Mouse (Mus musculus) testis, adult 2 months (tissue): ENCODE data around the gene Yipf4. TPM values are rescaled to one million over a fixed set of nuclear protein-coding genes. Genes with fewer than 3 reads are reported as not detected.

Experiments
- H3K27ac ChIP-seq: fragments of 200-500 bp; 2 replicates; pipeline ENCODE4 v1.5.1; 2012; ENCODE audit warnings: low read depth, low read length; ENCODE audit not compliant: control insufficient read depth, insufficient read depth
- H3K27me3 ChIP-seq: fragments of 200-500 bp; 2 replicates; pipeline ENCODE4 v1.6.1; 2012; ENCODE audit warnings: mild to moderate bottlenecking, low read length, moderate library complexity; ENCODE audit not compliant: control insufficient read depth, insufficient read depth
- H3K36me3 ChIP-seq: fragments of 200-500 bp; 2 replicates; pipeline ENCODE4 v1.6.1; 2012; ENCODE audit warnings: mild to moderate bottlenecking, low read length; ENCODE audit not compliant: control insufficient read depth, insufficient read depth
- H3K4me1 ChIP-seq: fragments of 200-500 bp; 2 replicates; pipeline ENCODE4 v1.6.1; 2012; ENCODE audit warnings: low read length; ENCODE audit not compliant: control insufficient read depth, insufficient read depth
- H3K4me3 ChIP-seq: fragments of 200-500 bp; 2 replicates; pipeline ENCODE4 v1.5.1; 2012; ENCODE audit warnings: low read depth, mild to moderate bottlenecking, low read length, moderate library complexity, mixed read lengths; ENCODE audit not compliant: control insufficient read depth
- CTCF ChIP-seq: fragments of 200-500 bp; IDR thresholded peaks from 2 replicates; pipeline ENCODE4 v1.5.1; 2012; ENCODE audit warnings: low read depth, mild to moderate bottlenecking, inconsistent platforms, low read length, moderate library complexity; ENCODE audit not compliant: control insufficient read depth, insufficient read depth, insufficient replicate concordance
- POLR2A ChIP-seq: fragments of 200-500 bp; IDR thresholded peaks from 2 replicates; pipeline ENCODE4 v1.6.1; 2012; ENCODE audit warnings: low read depth, mild to moderate bottlenecking, inconsistent platforms, low read length, moderate library complexity; ENCODE audit not compliant: control insufficient read depth
- polyA plus RNA-seq: library from polyadenylated mRNA; depleted of rRNA; stranded (reverse); fragments of >200 nt; gene quantifications from 2 replicates; pipeline ENCODE4 v1.2.3, GENCODE M21; 2012; rRNA removed

The Yipf4 gene
- polyA plus RNA-seq, result 12.2 and 16.1 TPM in 2 replicates

GRCm38 (mm10) chr17:74489024-74489900 is at the start of gene Yipf4:
Gene Yipf4 (plus strand): TSS chr17:74489493.
- no peaks in the 10 kb centered on the region for H3K27me3 ChIP-seq
- H3K4me3 ChIP-seq, result peak within 1 kb of the TSS; percentile 98
- peak within 1 kb of the TSS; percentile 90 for H3K27ac ChIP-seq
- no peaks in the 10 kb centered on the region for H3K36me3 ChIP-seq
- TF ChIP-seq CTCF (no peak), POLR2A (peak; percentile 89)
- H3K4me1 ChIP-seq, result no peaks in the 10 kb centered on the region; the same call in 1 of the 2 replicates

GRCm38 (mm10) chr17:74440486-74440885 is 48.8 kb upstream of the Yipf4 start:
- peaks cover 3% of the 10 kb centered on the region for H3K4me1 ChIP-seq
- H3K4me3 ChIP-seq, result no peak overlapping the region
- TF ChIP-seq POLR2A, result no peak
- no peak for TF ChIP-seq CTCF
- H3K27me3 ChIP-seq, result no peaks in the 10 kb centered on the region
- H3K27ac ChIP-seq, result no peak overlapping the region
- no peaks in the 10 kb centered on the region for H3K36me3 ChIP-seq

DNA sequence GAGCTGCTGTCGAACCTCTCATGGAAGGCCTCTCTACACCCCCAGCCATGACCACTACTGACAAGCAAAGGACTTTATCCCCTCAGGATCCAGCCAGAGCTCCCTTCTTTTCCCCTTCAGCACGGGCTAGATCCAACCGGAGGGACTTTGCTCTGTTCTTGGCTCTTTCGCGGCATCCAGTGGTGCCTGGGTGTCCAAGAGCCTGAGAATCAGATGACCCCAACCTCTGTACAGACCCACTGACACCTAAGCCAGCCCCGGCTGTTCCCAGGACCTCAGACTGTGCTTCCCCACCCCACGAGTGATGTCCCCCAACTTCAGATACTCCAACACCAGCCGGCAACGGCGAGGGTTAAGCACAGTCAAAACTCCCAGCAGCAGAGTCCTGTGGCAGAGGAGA is 39.5 kb upstream of the Yipf4 start:
- Histone ChIP-seq H3K27me3 (no peaks in the 10 kb centered on the region), H3K27ac (no peak overlapping the region), H3K4me3 (no peak overlapping the region), H3K36me3 (no peaks in the 10 kb centered on the region), H3K4me1 (no peaks in the 10 kb centered on the region)
- TF ChIP-seq POLR2A, result no peak
- TF ChIP-seq CTCF, result no peak

DNA sequence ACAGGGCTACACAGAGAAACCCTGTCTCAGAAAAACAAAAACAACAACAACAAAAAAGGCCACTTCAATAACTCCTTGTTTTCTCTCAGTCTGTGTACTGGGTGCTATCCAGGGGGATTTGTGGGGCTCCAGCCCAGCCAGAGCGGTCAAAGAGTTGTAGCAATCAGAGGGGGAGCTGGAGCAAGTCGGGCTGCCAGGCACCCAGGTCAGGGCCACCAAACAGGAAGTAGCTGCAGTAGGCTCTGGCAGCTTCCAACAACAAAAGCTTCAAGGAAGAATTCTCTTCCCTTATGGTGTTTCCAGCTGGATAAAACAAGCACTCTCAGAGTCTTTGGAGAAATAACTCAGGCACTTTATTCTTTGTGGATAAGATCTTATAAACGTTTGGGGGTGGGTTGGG is 35.4 kb upstream of the Yipf4 start:
- Histone ChIP-seq H3K27me3 (no peaks in the 10 kb centered on the region), H3K36me3 (no peaks in the 10 kb centered on the region), H3K4me3 (no peak overlapping the region), H3K4me1 (no peaks in the 10 kb centered on the region; the same call in 1 of the 2 replicates), H3K27ac (no peak overlapping the region)
- no peak for TF ChIP-seq CTCF
- TF ChIP-seq POLR2A, result no peak

GRCm38 (mm10) chr17:74454660-74455059 is 34.6 kb upstream of the Yipf4 start:
- no peak for TF ChIP-seq CTCF
- TF ChIP-seq POLR2A, result no peak
- Histone ChIP-seq H3K4me3 (no peak overlapping the region), H3K36me3 (no peaks in the 10 kb centered on the region), H3K4me1 (no peaks in the 10 kb centered on the region; the same call in 1 of the 2 replicates), H3K27me3 (no peaks in the 10 kb centered on the region), H3K27ac (no peak overlapping the region)

DNA sequence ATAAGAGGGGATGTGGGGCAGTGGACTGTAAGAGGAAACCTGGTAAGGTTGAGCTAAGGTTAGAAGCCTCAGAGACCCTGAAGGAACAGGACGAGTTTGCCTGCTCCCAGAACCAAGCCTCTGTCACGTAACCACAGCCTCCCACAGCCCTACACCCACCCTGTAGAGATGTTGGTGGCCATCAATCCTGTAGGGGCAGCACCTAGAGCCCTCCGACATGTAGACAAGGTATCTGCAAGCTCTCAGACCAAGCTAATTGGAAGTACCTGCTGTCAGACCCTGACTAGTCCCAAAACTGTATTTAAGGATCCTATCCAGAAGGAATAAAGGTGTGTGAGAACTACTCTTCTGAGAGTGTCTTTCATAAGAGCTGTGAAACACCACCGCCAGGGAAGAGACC is 33.9 kb upstream of the Yipf4 start:
- no peaks in the 10 kb centered on the region for H3K36me3 ChIP-seq
- no peak for TF ChIP-seq POLR2A
- TF ChIP-seq CTCF, result no peak
- H3K27ac ChIP-seq, result no peak overlapping the region
- no peak overlapping the region for H3K4me3 ChIP-seq
- no peaks in the 10 kb centered on the region for H3K27me3 ChIP-seq
- H3K4me1 ChIP-seq, result no peaks in the 10 kb centered on the region; the same call in 1 of the 2 replicates

- no peak overlapping the region for H3K4me3 ChIP-seq
- H3K36me3 ChIP-seq, result no peaks in the 10 kb centered on the region
- no peak overlapping the region for H3K27ac ChIP-seq
- no peaks in the 10 kb centered on the region; the same call in 1 of the 2 replicates for H3K4me1 ChIP-seq
- no peaks in the 10 kb centered on the region for H3K27me3 ChIP-seq
- TF ChIP-seq POLR2A (no peak), CTCF (no peak)
These were observed 32.5 kb upstream of the Yipf4 start for GRCm38 (mm10) chr17:74456825-74457224.
